Mouse (Mus musculus): ENCODE data around the gene Exoc4. TPM values are rescaled to one million over a fixed set of nuclear protein-coding genes. Genes with fewer than 3 reads are reported as not detected.

Exoc4 gene
- polyA plus RNA-seq, 1 experiment from 2014 or later = 11.7 TPM

- 57% methylated on average over 9 of the region's 9 CpGs for WGBS
- Histone ChIP-seq H3K4me1 (ENCODE audit: insufficient read depth, low read depth, low read length) (no peaks in the 10 kb centered on the region), H3K27me3 (replicated peaks; ENCODE audit: insufficient read depth, low read length) (no peaks in the 10 kb centered on the region), H3K27ac (ENCODE audit: low read length) (no peak overlapping the region), H3K9ac (replicated peaks; ENCODE audit: low read depth) (no peak overlapping the region), H3K4me2 (replicated peaks; ENCODE audit: low read depth, low read length) (no peak overlapping the region), H3K4me3 (ENCODE audit: low read depth, low read length) (no peak overlapping the region), H3K36me3 (ENCODE audit: insufficient read depth, low read length) (no peaks in the 10 kb centered on the region), H3K9me3 (ENCODE audit: low read length) (no peaks in the 10 kb centered on the region)
- DNase-seq (ENCODE audit: low spot score) (no peak), ATAC-seq (no peak)
- TF ChIP-seq EP300 (IDR thresholded peaks at IDR 0.05) = no peak
- no peak for TF ChIP-seq CTCF (IDR thresholded peaks at IDR 0.05)
These were observed 621.7 kb downstream of the Exoc4 start for GRCm38 (mm10) chr6:33870468-33871142.

GRCm38 (mm10) chr6:33871286-33871685 is 622.4 kb downstream of the Exoc4 start:
- Histone ChIP-seq H3K4me2 (replicated peaks; ENCODE audit: low read depth, low read length) (no peak overlapping the region), H3K9ac (replicated peaks; ENCODE audit: low read depth) (no peak overlapping the region), H3K4me3 (ENCODE audit: low read depth, low read length) (no peak overlapping the region), H3K27me3 (replicated peaks; ENCODE audit: insufficient read depth, low read length) (no peaks in the 10 kb centered on the region), H3K9me3 (ENCODE audit: low read length) (no peaks in the 10 kb centered on the region), H3K4me1 (ENCODE audit: insufficient read depth, low read depth, low read length) (no peaks in the 10 kb centered on the region), H3K36me3 (ENCODE audit: insufficient read depth, low read length) (no peaks in the 10 kb centered on the region), H3K27ac (ENCODE audit: low read length) (no peak overlapping the region)
- TF ChIP-seq EP300 (IDR thresholded peaks at IDR 0.05) = no peak
- no peak for TF ChIP-seq CTCF (IDR thresholded peaks at IDR 0.05)
- no peak for DNase-seq (ENCODE audit: low spot score)
- no peak for ATAC-seq
- WGBS = 51% methylated on average over 1 of the region's 1 CpGs

GRCm38 (mm10) chr6:33872192-33872591 is 623.3 kb downstream of the Exoc4 start:
- no peaks in the 10 kb centered on the region for H3K9me3 ChIP-seq (ENCODE audit: low read length)
- H3K9ac ChIP-seq (replicated peaks; ENCODE audit: low read depth) = no peak overlapping the region
- DNase-seq (ENCODE audit: low spot score) (no peak), ATAC-seq (no peak)
- H3K4me2 ChIP-seq (replicated peaks; ENCODE audit: low read depth, low read length) = no peak overlapping the region
- H3K4me1 ChIP-seq (ENCODE audit: insufficient read depth, low read depth, low read length) = no peaks in the 10 kb centered on the region
- H3K36me3 ChIP-seq (ENCODE audit: insufficient read depth, low read length) = no peaks in the 10 kb centered on the region
- WGBS = 33% methylated on average over 1 of the region's 1 CpGs
- no peak overlapping the region for H3K4me3 ChIP-seq (ENCODE audit: low read depth, low read length)
- no peak overlapping the region for H3K27ac ChIP-seq (ENCODE audit: low read length)
- H3K27me3 ChIP-seq (replicated peaks; ENCODE audit: insufficient read depth, low read length) = no peaks in the 10 kb centered on the region
- no peak for TF ChIP-seq EP300 (IDR thresholded peaks at IDR 0.05)

- H3K4me3 ChIP-seq (ENCODE audit: low read depth, low read length) = no peak overlapping the region
- H3K36me3 ChIP-seq (ENCODE audit: insufficient read depth, low read length) = no peaks in the 10 kb centered on the region
- H3K4me1 ChIP-seq (ENCODE audit: insufficient read depth, low read depth, low read length) = no peaks in the 10 kb centered on the region
- no peak overlapping the region for H3K27ac ChIP-seq (ENCODE audit: low read length)
- ATAC-seq = no peak
- H3K9ac ChIP-seq (replicated peaks; ENCODE audit: low read depth) = no peak overlapping the region
- DNase-seq (ENCODE audit: low spot score) = no peak
- TF ChIP-seq CTCF (IDR thresholded peaks at IDR 0.05) (no peak), EP300 (IDR thresholded peaks at IDR 0.05) (no peak)
- no peaks in the 10 kb centered on the region for H3K9me3 ChIP-seq (ENCODE audit: low read length)
- H3K4me2 ChIP-seq (replicated peaks; ENCODE audit: low read depth, low read length) = no peak overlapping the region
- no peaks in the 10 kb centered on the region for H3K27me3 ChIP-seq (replicated peaks; ENCODE audit: insufficient read depth, low read length)
- 37% methylated on average over 5 of the region's 5 CpGs for WGBS
These were observed 624.1 kb downstream of the Exoc4 start for GRCm38 (mm10) chr6:33873000-33873399.

- DNase-seq (ENCODE audit: low spot score) (no peak), ATAC-seq (no peak)
- no peak overlapping the region for H3K9ac ChIP-seq (replicated peaks; ENCODE audit: low read depth)
- no peak overlapping the region for H3K4me3 ChIP-seq (ENCODE audit: low read depth, low read length)
- H3K4me2 ChIP-seq (replicated peaks; ENCODE audit: low read depth, low read length) = no peak overlapping the region
- no peaks in the 10 kb centered on the region for H3K4me1 ChIP-seq (ENCODE audit: insufficient read depth, low read depth, low read length)
- 63% methylated on average over 8 of the region's 8 CpGs for WGBS
- no peak for TF ChIP-seq EP300 (IDR thresholded peaks at IDR 0.05)
- no peak for TF ChIP-seq CTCF (IDR thresholded peaks at IDR 0.05)
- H3K27ac ChIP-seq (ENCODE audit: low read length) = no peak overlapping the region
- H3K27me3 ChIP-seq (replicated peaks; ENCODE audit: insufficient read depth, low read length) = no peaks in the 10 kb centered on the region
- H3K36me3 ChIP-seq (ENCODE audit: insufficient read depth, low read length) = no peaks in the 10 kb centered on the region
- H3K9me3 ChIP-seq (ENCODE audit: low read length) = no peaks in the 10 kb centered on the region
These were observed 625.6 kb downstream of the Exoc4 start for GRCm38 (mm10) chr6:33874291-33875014.

- Histone ChIP-seq H3K4me3 (ENCODE audit: low read depth, low read length) (no peak overlapping the region), H3K9ac (replicated peaks; ENCODE audit: low read depth) (no peak overlapping the region), H3K9me3 (ENCODE audit: low read length) (no peaks in the 10 kb centered on the region), H3K4me1 (ENCODE audit: insufficient read depth, low read depth, low read length) (no peaks in the 10 kb centered on the region), H3K27ac (ENCODE audit: low read length) (no peak overlapping the region), H3K36me3 (ENCODE audit: insufficient read depth, low read length) (no peaks in the 10 kb centered on the region), H3K4me2 (replicated peaks; ENCODE audit: low read depth, low read length) (no peak overlapping the region), H3K27me3 (replicated peaks; ENCODE audit: insufficient read depth, low read length) (no peaks in the 10 kb centered on the region)
- ATAC-seq = no peak
- TF ChIP-seq EP300 (IDR thresholded peaks at IDR 0.05) (no peak), CTCF (IDR thresholded peaks at IDR 0.05) (no peak)
- WGBS = 56% methylated on average over 9 of the region's 9 CpGs
- DNase-seq (ENCODE audit: low spot score) = no peak
These were observed 635.3 kb downstream of the Exoc4 start for GRCm38 (mm10) chr6:33884141-33884683.

Data from lung, postnatal 0 days (tissue).